Mouse (Mus musculus): Measurements from ENCODE around the gene Rps6ka2. TPM values are rescaled to one million over a fixed set of nuclear protein-coding genes. Genes with fewer than 3 reads are reported as not detected.

Rps6ka2 gene
- polyA plus RNA-seq, 1 experiment = 2.1 TPM

GRCm38 (mm10) chr17:7238766-7239165, 68.9 kb downstream of the Rps6ka2 start:
- Histone ChIP-seq H3K4me3 (ENCODE audit: low read depth, low read length) (no peak overlapping the region), H3K27ac (ENCODE audit: insufficient read depth, low read depth, low read length) (no peak overlapping the region), H3K4me1 (ENCODE audit: control insufficient read depth, insufficient read depth, insufficient read length, low read length) (no peaks in the 10 kb centered on the region), H3K27me3 (ENCODE audit: control insufficient read depth, insufficient read depth, low read length) (no peaks in the 10 kb centered on the region), H3K36me3 (ENCODE audit: control insufficient read depth, insufficient read depth, low read length) (no peaks in the 10 kb centered on the region)
- no peak for TF ChIP-seq CTCF (IDR thresholded peaks at IDR 0.05; ENCODE audit: extremely low read depth, insufficient read length, insufficient replicate concordance, low read depth, low read length)
- WGBS = 60% methylated on average over 4 of the region's 4 CpGs

GRCm38 (mm10) chr17:7240526-7240925, 70.6 kb downstream of the Rps6ka2 start:
- H3K27ac ChIP-seq (ENCODE audit: insufficient read depth, low read depth, low read length) = no peak overlapping the region
- WGBS = 79% methylated on average over 4 of the region's 4 CpGs
- TF ChIP-seq CTCF (IDR thresholded peaks at IDR 0.05; ENCODE audit: extremely low read depth, insufficient read length, insufficient replicate concordance, low read depth, low read length) = no peak
- no peak for TF ChIP-seq POLR2A (IDR thresholded peaks at IDR 0.05; ENCODE audit: low read depth, low read length)

GRCm38 (mm10) chr17:7245078-7245477, 75.2 kb downstream of the Rps6ka2 start:
- TF ChIP-seq POLR2A (IDR thresholded peaks at IDR 0.05; ENCODE audit: low read depth, low read length) = no peak
- no peak for TF ChIP-seq CTCF (IDR thresholded peaks at IDR 0.05; ENCODE audit: extremely low read depth, insufficient read length, insufficient replicate concordance, low read depth, low read length)
- 82% methylated on average over 6 of the region's 6 CpGs for WGBS
- no peak overlapping the region for H3K4me3 ChIP-seq (ENCODE audit: low read depth, low read length)
- no peaks in the 10 kb centered on the region for H3K4me1 ChIP-seq (ENCODE audit: control insufficient read depth, insufficient read depth, insufficient read length, low read length)
- H3K36me3 ChIP-seq (ENCODE audit: control insufficient read depth, insufficient read depth, low read length) = no peaks in the 10 kb centered on the region
- no peaks in the 10 kb centered on the region for H3K27me3 ChIP-seq (ENCODE audit: control insufficient read depth, insufficient read depth, low read length)
- H3K27ac ChIP-seq (ENCODE audit: insufficient read depth, low read depth, low read length) = no peak overlapping the region

More at GRCm38 (mm10) chr17:7240526-7240925, 70.6 kb downstream of the Rps6ka2 start:
- no peak overlapping the region for H3K4me3 ChIP-seq (ENCODE audit: low read depth, low read length)
- H3K36me3 ChIP-seq (ENCODE audit: control insufficient read depth, insufficient read depth, low read length) = no peaks in the 10 kb centered on the region
- no peaks in the 10 kb centered on the region for H3K27me3 ChIP-seq (ENCODE audit: control insufficient read depth, insufficient read depth, low read length)
- no peaks in the 10 kb centered on the region for H3K4me1 ChIP-seq (ENCODE audit: control insufficient read depth, insufficient read depth, insufficient read length, low read length)

- Histone ChIP-seq H3K27ac (ENCODE audit: insufficient read depth, low read depth, low read length) (no peak overlapping the region), H3K36me3 (ENCODE audit: control insufficient read depth, insufficient read depth, low read length) (no peaks in the 10 kb centered on the region), H3K4me1 (ENCODE audit: control insufficient read depth, insufficient read depth, insufficient read length, low read length) (no peaks in the 10 kb centered on the region), H3K27me3 (ENCODE audit: control insufficient read depth, insufficient read depth, low read length) (no peaks in the 10 kb centered on the region), H3K4me3 (ENCODE audit: low read depth, low read length) (no peak overlapping the region)
- 72% methylated on average over 6 of the region's 6 CpGs for WGBS
- TF ChIP-seq CTCF (IDR thresholded peaks at IDR 0.05; ENCODE audit: extremely low read depth, insufficient read length, insufficient replicate concordance, low read depth, low read length) (no peak), POLR2A (IDR thresholded peaks at IDR 0.05; ENCODE audit: low read depth, low read length) (no peak)
Measured at GRCm38 (mm10) chr17:7246893-7247556, 77.1 kb downstream of the Rps6ka2 start.

GRCm38 (mm10) chr17:7250373-7250772, 80.5 kb downstream of the Rps6ka2 start:
- Histone ChIP-seq H3K27me3 (ENCODE audit: control insufficient read depth, insufficient read depth, low read length) (no peaks in the 10 kb centered on the region), H3K4me1 (ENCODE audit: control insufficient read depth, insufficient read depth, insufficient read length, low read length) (no peaks in the 10 kb centered on the region), H3K27ac (ENCODE audit: insufficient read depth, low read depth, low read length) (no peak overlapping the region), H3K4me3 (ENCODE audit: low read depth, low read length) (no peak overlapping the region), H3K36me3 (ENCODE audit: control insufficient read depth, insufficient read depth, low read length) (no peaks in the 10 kb centered on the region)
- 54% methylated on average over 4 of the region's 4 CpGs for WGBS
- TF ChIP-seq POLR2A (IDR thresholded peaks at IDR 0.05; ENCODE audit: low read depth, low read length) = no peak
- no peak for TF ChIP-seq CTCF (IDR thresholded peaks at IDR 0.05; ENCODE audit: extremely low read depth, insufficient read length, insufficient replicate concordance, low read depth, low read length)

GRCm38 (mm10) chr17:7257208-7257607, 87.3 kb downstream of the Rps6ka2 start:
- no peaks in the 10 kb centered on the region for H3K4me1 ChIP-seq (ENCODE audit: control insufficient read depth, insufficient read depth, insufficient read length, low read length)

GRCm38 (mm10) chr17:7258748-7259359, 88.9 kb downstream of the Rps6ka2 start:
- no peak overlapping the region for H3K4me3 ChIP-seq (ENCODE audit: low read depth, low read length)
- TF ChIP-seq CTCF (IDR thresholded peaks at IDR 0.05; ENCODE audit: extremely low read depth, insufficient read length, insufficient replicate concordance, low read depth, low read length) (no peak), POLR2A (IDR thresholded peaks at IDR 0.05; ENCODE audit: low read depth, low read length) (no peak)
- 67% methylated on average over 15 of the region's 15 CpGs for WGBS

More at GRCm38 (mm10) chr17:7257208-7257607, 87.3 kb downstream of the Rps6ka2 start:
- H3K27ac ChIP-seq (ENCODE audit: insufficient read depth, low read depth, low read length) = no peak overlapping the region
- WGBS = 52% methylated on average over 1 of the region's 1 CpGs
- H3K27me3 ChIP-seq (ENCODE audit: control insufficient read depth, insufficient read depth, low read length) = no peaks in the 10 kb centered on the region
- no peaks in the 10 kb centered on the region for H3K36me3 ChIP-seq (ENCODE audit: control insufficient read depth, insufficient read depth, low read length)
- TF ChIP-seq POLR2A (IDR thresholded peaks at IDR 0.05; ENCODE audit: low read depth, low read length) = no peak
- no peak for TF ChIP-seq CTCF (IDR thresholded peaks at IDR 0.05; ENCODE audit: extremely low read depth, insufficient read length, insufficient replicate concordance, low read depth, low read length)
- H3K4me3 ChIP-seq (ENCODE audit: low read depth, low read length) = no peak overlapping the region

More at GRCm38 (mm10) chr17:7258748-7259359, 88.9 kb downstream of the Rps6ka2 start:
- no peaks in the 10 kb centered on the region for H3K27me3 ChIP-seq (ENCODE audit: control insufficient read depth, insufficient read depth, low read length)
- no peaks in the 10 kb centered on the region for H3K36me3 ChIP-seq (ENCODE audit: control insufficient read depth, insufficient read depth, low read length)
- no peak overlapping the region for H3K27ac ChIP-seq (ENCODE audit: insufficient read depth, low read depth, low read length)
- no peaks in the 10 kb centered on the region for H3K4me1 ChIP-seq (ENCODE audit: control insufficient read depth, insufficient read depth, insufficient read length, low read length)

All from small intestine, adult 2 months (tissue).